Mouse (Mus musculus): Measurements from ENCODE around the gene Sin3b.

DNA sequence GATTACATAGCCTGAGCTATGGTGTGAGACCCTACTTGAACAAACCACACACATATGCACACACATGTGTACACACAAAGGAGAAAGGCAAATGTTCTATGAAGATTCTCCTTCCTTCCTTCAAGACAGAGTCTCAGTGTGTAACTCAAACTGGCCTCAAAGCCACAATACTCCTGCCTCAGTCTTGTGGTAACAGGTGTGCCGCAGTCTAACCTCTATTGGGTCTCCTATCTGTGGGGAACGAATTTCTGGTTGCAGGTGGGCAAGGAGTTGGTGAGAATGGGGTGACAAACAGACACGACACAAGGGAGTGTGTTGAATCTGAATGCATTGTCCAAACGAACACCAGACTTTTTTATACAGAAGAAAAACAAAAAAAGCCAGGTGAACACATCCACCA lies 46.6 kb upstream of the Sin3b start:
- TF ChIP-seq MAZ (IDR thresholded peaks at IDR 0.05; ENCODE audit: low read depth, low read length) (no peak), POLR2A (IDR thresholded peaks at IDR 0.05; ENCODE audit: low read depth, low read length) (no peak), MAX (IDR thresholded peaks at IDR 0.05; ENCODE audit: low read length) (no peak), CTCF (conservative IDR thresholded peaks at IDR 0.05 in 1 of 2, IDR thresholded peaks at IDR 0.05 in 1 of 2; ENCODE audit: low read depth in 2 of 2, low read length in 2 of 2) (no peak), USF1 (IDR thresholded peaks at IDR 0.05; ENCODE audit: low read depth, low read length) (no peak), USF2 (conservative IDR thresholded peaks at IDR 0.05; ENCODE audit: low read depth, low read length) (no peak)
